Mouse (Mus musculus) liver, adult 2 months (tissue): ENCODE results near the gene Pkmyt1. TPM values are rescaled to one million over a fixed set of nuclear protein-coding genes. Genes with fewer than 3 reads are reported as not detected.
A peak's percentile ranks its signal among the peaks of the same experiment; 100 is the strongest.

ENCODE experiments used
- DNase-seq: peaks from one replicate; pipeline ENCODE4 v3.0.0-alpha.2; 2011; ENCODE audit warnings: low read depth, low spot score; ENCODE audit errors: extremely low read depth
- H3K27ac ChIP-seq: fragments of 200-500 bp; replicated peaks from 2 replicates; pipeline ENCODE4 v1.5.1; 2012; ENCODE audit warnings: low read depth, mild to moderate bottlenecking, control low read depth, inconsistent platforms, low read length; ENCODE audit not compliant: insufficient read depth
- H3K27me3 ChIP-seq: fragments of 200-500 bp; 2 replicates; pipeline ENCODE4 v1.6.1; 2012; ENCODE audit warnings: mild to moderate bottlenecking, moderate library complexity, low read length, inconsistent platforms; ENCODE audit not compliant: control insufficient read depth, insufficient read depth
- H3K36me3 ChIP-seq: fragments of 200-500 bp; 2 replicates; pipeline ENCODE4 v1.6.1; 2012; ENCODE audit warnings: low read length, inconsistent platforms; ENCODE audit not compliant: control insufficient read depth, insufficient read depth
- H3K4me1 ChIP-seq: fragments of 200-500 bp; 2 replicates; pipeline ENCODE4 v1.6.1; 2011; ENCODE audit warnings: low read length; ENCODE audit not compliant: control insufficient read depth, insufficient read depth
- H3K4me3 ChIP-seq: fragments of 200-500 bp; 2 replicates; pipeline ENCODE4 v1.5.1; 2011; ENCODE audit warnings: low read depth, mild to moderate bottlenecking, control low read depth, low read length, moderate library complexity; ENCODE audit not compliant: insufficient read depth
- H3K79me2 ChIP-seq: fragments of 200-500 bp; 2 replicates; pipeline ENCODE4 v1.6.1; 2012; ENCODE audit warnings: inconsistent platforms, mild to moderate bottlenecking, low read length, moderate library complexity; ENCODE audit not compliant: control insufficient read depth, insufficient read depth
- H3K9ac ChIP-seq: fragments of 200-500 bp; 2 replicates; pipeline ENCODE4 v1.6.1; 2012; ENCODE audit warnings: low read depth, mild to moderate bottlenecking, control low read depth, inconsistent platforms, low read length
- CTCF ChIP-seq: fragments of 200-500 bp; IDR thresholded peaks from 2 replicates; pipeline ENCODE4 v1.5.1; 2011; ENCODE audit warnings: low read depth, low read length, control low read depth
- POLR2A ChIP-seq: fragments of 200-500 bp; IDR thresholded peaks from 2 replicates; pipeline ENCODE4 v1.6.1; 2011; ENCODE audit warnings: low read length, control low read depth; ENCODE audit not compliant: insufficient read depth; ENCODE audit errors: extremely low read depth
- WGBS: fragments of 180-500 bp; shearing (Covaris S2); methylation state at CpG from one replicate; pipeline ENCODE4 v1.1.7; 2018; 5-methylcytosine and 5-hydroxymethylcytosine counted together
- polyA plus RNA-seq: library from polyadenylated mRNA; depleted of rRNA; stranded (reverse); fragments of >200 nt; gene quantifications from 2 replicates; pipeline ENCODE4 v1.2.3, GENCODE M21; 2012
- total RNA-seq: library from RNA; depleted of rRNA; stranded (reverse); fragments of >200 nt; gene quantifications from 2 replicates; pipeline ENCODE4 v1.2.3, GENCODE M21; 2014

The Pkmyt1 gene
- total and polyA plus RNA-seq, 2 experiments = 0.18 to 2.6 TPM

DNA sequence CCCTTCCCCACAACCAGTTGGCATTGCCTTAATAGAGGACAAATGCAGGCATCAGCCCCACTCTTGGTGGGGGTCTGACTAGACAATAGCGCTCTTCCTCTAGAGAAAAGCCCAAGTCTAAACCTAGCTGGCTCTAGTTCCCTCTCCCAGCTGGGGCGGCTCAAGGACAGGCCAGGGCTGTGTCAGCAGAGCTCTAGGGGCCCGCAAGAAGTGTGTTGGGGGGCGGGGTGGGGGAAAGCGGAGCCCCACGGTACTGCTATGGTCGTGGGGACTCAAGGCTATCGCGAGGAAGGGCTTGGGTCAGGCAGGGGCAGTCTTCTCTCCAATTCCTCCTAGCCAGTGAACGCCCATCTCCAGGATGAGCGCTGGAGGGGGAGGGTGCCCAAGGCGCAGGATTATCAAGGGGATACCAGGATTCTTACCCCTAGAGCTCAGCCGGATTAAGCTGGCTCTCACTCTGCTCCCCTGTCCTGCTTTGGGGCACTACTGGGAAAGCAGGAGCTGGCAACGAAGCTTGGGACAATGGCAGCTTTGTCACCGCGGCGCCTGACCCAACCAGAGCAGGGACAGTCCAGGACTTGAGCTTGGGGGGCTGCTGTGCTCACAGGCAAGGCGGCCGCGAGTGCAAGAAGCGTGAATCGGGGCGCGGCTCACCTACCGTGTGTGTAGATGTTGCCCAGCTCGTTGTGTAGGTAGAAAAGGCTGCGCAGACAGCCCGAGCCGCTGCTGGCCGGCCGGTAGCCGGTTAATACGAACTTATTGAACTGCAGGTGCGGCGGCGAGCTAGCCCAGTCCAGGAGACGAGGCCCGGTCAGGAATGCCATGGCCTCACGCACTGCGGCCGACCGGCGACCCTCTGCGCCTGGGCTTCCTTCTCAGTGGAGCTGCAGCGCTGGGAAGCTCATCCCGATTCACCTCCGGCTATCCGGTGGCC, 13.3 kb downstream of the Pkmyt1 start:
- TF ChIP-seq POLR2A = no peak
- TF ChIP-seq CTCF = no peak
- 11% methylated on average over 48 of the region's 48 CpGs for whole genome bisulfite sequencing
- peak overlapping the region; percentile 67 for H3K4me3 ChIP-seq
- H3K27ac ChIP-seq = no peak overlapping the region
- no peaks in the 10 kb centered on the region for H3K79me2 ChIP-seq
- H3K36me3 ChIP-seq = no peaks in the 10 kb centered on the region
- H3K9ac ChIP-seq = peak overlapping the region; percentile 66
- peaks cover 16% of the 10 kb centered on the region for H3K27me3 ChIP-seq
- DNase-seq = no peak
- peaks cover 2% of the 10 kb centered on the region; the same call in 1 of the 2 replicates for H3K4me1 ChIP-seq

DNA sequence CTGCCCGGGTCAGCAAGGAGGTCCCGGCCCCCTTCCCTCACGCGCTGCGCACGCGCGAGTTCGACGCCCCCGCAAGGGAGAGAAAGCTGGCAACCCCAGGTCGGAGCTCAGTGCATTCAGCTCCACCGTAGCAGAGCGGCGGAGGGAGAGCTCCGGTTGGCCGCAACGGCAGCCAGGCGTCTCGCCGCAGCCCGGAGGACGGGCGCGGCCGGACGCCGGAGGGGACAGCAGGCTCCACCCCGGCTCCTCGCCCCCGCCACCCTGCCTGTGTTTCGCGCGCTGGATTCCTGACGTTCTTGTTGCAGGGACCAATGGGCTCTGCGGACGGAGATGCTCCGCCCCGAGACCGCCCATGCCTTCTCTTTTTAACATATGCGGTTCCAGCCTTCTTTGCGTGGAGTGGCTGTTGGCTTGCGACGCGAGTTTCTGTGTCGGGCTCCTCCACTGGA, 14.0 kb downstream of the Pkmyt1 start:
- H3K27me3 ChIP-seq = peaks cover 23% of the 10 kb centered on the region
- peak; percentile 48 for DNase-seq
- no peaks in the 10 kb centered on the region for H3K36me3 ChIP-seq
- peaks cover 2% of the 10 kb centered on the region; the same call in 1 of the 2 replicates for H3K4me1 ChIP-seq
- WGBS = under 1% methylated on average over 46 of the region's 46 CpGs
- H3K79me2 ChIP-seq = no peaks in the 10 kb centered on the region
- H3K4me3 ChIP-seq = peak overlapping the region; percentile 67
- no peak for TF ChIP-seq CTCF
- TF ChIP-seq POLR2A = 0 out of 2 replicates have a peak, but pooled peaks have one; percentile 36
- peak overlapping the region; percentile 66 for H3K9ac ChIP-seq
- no peak overlapping the region for H3K27ac ChIP-seq

DNA sequence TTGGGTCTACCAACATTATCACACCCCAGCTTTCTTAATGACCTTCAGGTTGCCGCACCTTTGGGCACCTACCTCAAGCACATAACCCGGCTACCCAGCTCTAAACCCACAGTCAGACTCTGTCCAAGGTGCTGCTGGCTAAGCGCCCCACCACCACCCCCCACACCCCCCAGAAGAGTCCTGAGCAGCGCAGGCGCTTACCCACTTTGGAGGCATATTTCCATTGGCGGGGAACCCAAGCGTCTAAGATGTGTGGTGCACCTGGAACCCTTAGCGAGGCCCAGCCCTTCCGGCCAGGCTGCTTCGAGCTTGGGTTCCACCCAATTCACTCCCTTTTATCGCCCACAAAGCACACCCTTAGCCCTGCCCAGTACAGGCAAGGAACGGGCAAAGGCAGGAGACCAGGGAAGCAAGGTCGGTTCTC, 14.5 kb downstream of the Pkmyt1 start, which contains the start of gene Paqr4:
TSS of gene Paqr4 (minus strand) at position 270 of the 424 bp plus-strand sequence.
- 12% methylated on average over 13 of the region's 13 CpGs for WGBS
- Histone ChIP-seq H3K27me3 (peaks cover 27% of the 10 kb centered on the region), H3K27ac (no peak within 1 kb of the TSS)

DNA sequence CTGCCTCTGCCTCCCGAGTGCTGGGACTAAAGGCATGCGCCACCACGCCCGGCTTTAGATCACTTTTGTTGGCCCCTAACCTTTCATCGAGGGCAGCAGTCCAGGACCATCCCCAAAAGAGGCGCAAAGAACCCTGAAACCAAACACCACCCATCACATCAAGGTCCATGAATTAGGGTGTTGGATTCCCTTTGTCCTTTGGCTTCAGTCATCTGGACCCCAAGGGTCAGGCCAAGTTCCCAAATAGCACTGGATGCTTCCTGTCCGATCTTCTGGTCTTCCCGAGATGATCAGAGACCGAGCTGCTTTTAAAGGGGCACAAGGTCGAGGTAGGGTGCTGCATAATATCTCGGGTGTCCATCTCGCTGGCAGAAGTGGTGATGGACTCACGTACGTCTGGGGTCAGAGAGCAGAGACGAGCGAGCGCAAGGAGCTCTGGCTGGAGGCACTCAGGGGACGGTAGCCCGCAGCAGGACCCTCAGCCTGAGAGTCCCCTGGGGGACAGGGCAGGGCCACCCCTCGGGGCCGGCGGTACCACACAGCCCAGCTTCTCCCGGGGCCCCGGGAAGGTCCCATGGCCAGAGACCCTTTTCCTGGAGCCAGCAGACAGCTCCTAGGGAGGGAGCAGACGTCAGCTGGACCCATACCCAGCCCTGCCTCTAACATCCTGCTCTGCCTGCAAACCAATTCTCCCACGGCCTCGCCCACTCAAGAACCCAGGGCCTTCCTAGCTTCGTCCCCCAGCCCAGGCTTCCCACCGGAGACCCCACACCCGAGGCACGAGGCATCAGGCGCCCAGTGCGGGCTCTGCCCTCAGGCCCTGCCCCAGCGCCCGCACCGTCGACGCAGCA, 15.4 kb downstream of the Pkmyt1 start:
- Histone ChIP-seq H3K36me3 (no peaks in the 10 kb centered on the region), H3K79me2 (no peaks in the 10 kb centered on the region), H3K27me3 (peaks cover 35% of the 10 kb centered on the region), H3K4me3 (no peak overlapping the region), H3K4me1 (peaks cover 2% of the 10 kb centered on the region; the same call in 1 of the 2 replicates), H3K9ac (no peak overlapping the region), H3K27ac (no peak overlapping the region)
- TF ChIP-seq CTCF = no peak
- no peak for TF ChIP-seq POLR2A
- WGBS = 44% methylated on average over 38 of the region's 38 CpGs
- DNase-seq = no peak

More for the DNA sequence above, 14.5 kb downstream of the Pkmyt1 start, which contains the start of gene Paqr4:
- Histone ChIP-seq H3K4me1 (peaks cover 2% of the 10 kb centered on the region; the same call in 1 of the 2 replicates), H3K79me2 (no peaks in the 10 kb centered on the region), H3K9ac (peak within 1 kb of the TSS; percentile 66), H3K36me3 (no peaks in the 10 kb centered on the region), H3K4me3 (peak within 1 kb of the TSS; percentile 67)
- no peak for TF ChIP-seq CTCF
- no peak for TF ChIP-seq POLR2A
- no peak for DNase-seq

DNA sequence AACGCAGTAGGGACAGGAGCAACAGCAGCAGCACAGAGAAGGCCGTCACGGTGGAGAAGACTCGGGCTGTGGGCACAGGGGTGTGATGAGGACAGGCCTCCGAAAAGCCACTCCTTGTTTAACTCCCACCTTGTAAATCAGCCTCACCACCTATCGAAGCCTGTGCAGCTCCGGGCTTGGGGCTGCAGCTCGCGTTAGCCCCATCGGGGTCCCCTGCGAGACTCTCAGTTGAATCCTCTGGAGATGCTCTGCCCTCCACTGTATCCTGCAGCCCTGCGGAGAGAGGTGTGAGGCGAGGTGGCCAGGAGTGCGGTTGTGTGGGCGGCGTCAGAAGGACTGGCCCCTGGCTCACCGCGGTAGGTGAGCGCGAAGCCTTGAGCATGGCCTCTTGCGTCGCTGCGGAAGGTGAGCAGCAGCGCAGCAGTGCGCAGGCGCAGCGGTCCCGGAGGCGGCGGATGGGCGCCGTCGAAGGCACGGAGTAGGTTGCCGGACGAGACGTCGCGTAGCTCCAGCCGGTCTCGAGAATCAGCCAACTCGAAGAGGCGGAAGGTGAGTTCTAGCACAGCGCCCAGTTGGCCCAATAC, 16.2 kb downstream of the Pkmyt1 start:
- peaks cover 35% of the 10 kb centered on the region for H3K27me3 ChIP-seq
- no peak for DNase-seq
- TF ChIP-seq POLR2A (no peak), CTCF (no peak)

More for the DNA sequence above, 16.2 kb downstream of the Pkmyt1 start:
- WGBS = 12% methylated on average over 44 of the region's 44 CpGs
- H3K27ac ChIP-seq = no peak overlapping the region
- no peak overlapping the region for H3K9ac ChIP-seq
- no peaks in the 10 kb centered on the region for H3K79me2 ChIP-seq
- no peaks in the 10 kb centered on the region for H3K36me3 ChIP-seq
- H3K4me1 ChIP-seq = peaks cover 2% of the 10 kb centered on the region; the same call in 1 of the 2 replicates
- H3K4me3 ChIP-seq = peak overlapping the region; percentile 25; the same call in 1 of the 2 replicates
